Mouse (Mus musculus): ENCODE measurements around the gene Nod1. TPM values are rescaled to one million over a fixed set of nuclear protein-coding genes. Genes with fewer than 3 reads are reported as not detected.

The Nod1 gene
- polyA plus RNA-seq, 1 experiment from 2014 or later: 4.5 TPM

- H3K9ac ChIP-seq (ENCODE audit: low read depth, low read length): no peak overlapping the region
- WGBS: 93% methylated on average over 4 of the region's 4 CpGs
- H3K9me3 ChIP-seq (replicated peaks; ENCODE audit: low read length): no peaks in the 10 kb centered on the region
- no peak for DNase-seq (ENCODE audit: low spot score)
- TF ChIP-seq CTCF (IDR thresholded peaks at IDR 0.05; ENCODE audit: low read depth): no peak
- ATAC-seq (replicated peaks; ENCODE audit: low FRiP score, low read depth): no peak
- H3K4me3 ChIP-seq (replicated peaks; ENCODE audit: low read depth, low read length): no peak overlapping the region
- no peak overlapping the region for H3K27ac ChIP-seq
- no peaks in the 10 kb centered on the region for H3K4me1 ChIP-seq (replicated peaks; ENCODE audit: insufficient read depth, low read length)
- H3K27me3 ChIP-seq (ENCODE audit: insufficient read depth, low read length): no peaks in the 10 kb centered on the region
- no peak overlapping the region for H3K4me2 ChIP-seq (ENCODE audit: low read length)
- 0 out of 2 replicates have a peak, but pooled peaks cover 5% of the 10 kb centered on the region for H3K36me3 ChIP-seq (ENCODE audit: insufficient read depth, low read length)
Observed at GRCm38 (mm10) chr6:54931641-54932040, 40.8 kb downstream of the Nod1 start.

- H3K27ac ChIP-seq: no peak overlapping the region
Observed at GRCm38 (mm10) chr6:54927946-54928345, 44.5 kb downstream of the Nod1 start.

GRCm38 (mm10) chr6:54926899-54927298, 45.5 kb downstream of the Nod1 start:
- no peak overlapping the region for H3K4me3 ChIP-seq (replicated peaks; ENCODE audit: low read depth, low read length)
- no peak for DNase-seq (ENCODE audit: low spot score)
- ATAC-seq (replicated peaks; ENCODE audit: low FRiP score, low read depth): no peak
- H3K27ac ChIP-seq: no peak overlapping the region
- H3K4me1 ChIP-seq (replicated peaks; ENCODE audit: insufficient read depth, low read length): no peaks in the 10 kb centered on the region
- TF ChIP-seq CTCF (IDR thresholded peaks at IDR 0.05; ENCODE audit: low read depth): no peak
- H3K9me3 ChIP-seq (replicated peaks; ENCODE audit: low read length): no peaks in the 10 kb centered on the region
- no peaks in the 10 kb centered on the region for H3K27me3 ChIP-seq (ENCODE audit: insufficient read depth, low read length)
- H3K4me2 ChIP-seq (ENCODE audit: low read length): no peak overlapping the region
- no peak overlapping the region for H3K9ac ChIP-seq (ENCODE audit: low read depth, low read length)
- H3K36me3 ChIP-seq (ENCODE audit: insufficient read depth, low read length): 0 out of 2 replicates have a peak, but pooled peaks cover 5% of the 10 kb centered on the region
- WGBS: 77% methylated on average over 2 of the region's 2 CpGs

More at GRCm38 (mm10) chr6:54927946-54928345, 44.5 kb downstream of the Nod1 start:
- Histone ChIP-seq H3K27me3 (ENCODE audit: insufficient read depth, low read length) (no peaks in the 10 kb centered on the region), H3K9ac (ENCODE audit: low read depth, low read length) (no peak overlapping the region), H3K4me3 (replicated peaks; ENCODE audit: low read depth, low read length) (no peak overlapping the region), H3K4me1 (replicated peaks; ENCODE audit: insufficient read depth, low read length) (no peaks in the 10 kb centered on the region), H3K9me3 (replicated peaks; ENCODE audit: low read length) (no peaks in the 10 kb centered on the region), H3K36me3 (ENCODE audit: insufficient read depth, low read length) (0 out of 2 replicates have a peak, but pooled peaks cover 5% of the 10 kb centered on the region), H3K4me2 (ENCODE audit: low read length) (no peak overlapping the region)
- WGBS: 81% methylated on average over 6 of the region's 6 CpGs
- no peak for ATAC-seq (replicated peaks; ENCODE audit: low FRiP score, low read depth)
- TF ChIP-seq CTCF (IDR thresholded peaks at IDR 0.05; ENCODE audit: low read depth): no peak
- DNase-seq (ENCODE audit: low spot score): no peak

- no peak for TF ChIP-seq CTCF (IDR thresholded peaks at IDR 0.05; ENCODE audit: low read depth)
- H3K9ac ChIP-seq (ENCODE audit: low read depth, low read length): no peak overlapping the region
- no peak overlapping the region for H3K27ac ChIP-seq
- H3K27me3 ChIP-seq (ENCODE audit: insufficient read depth, low read length): no peaks in the 10 kb centered on the region
- WGBS: 49% methylated on average over 7 of the region's 7 CpGs
- no peak for ATAC-seq (replicated peaks; ENCODE audit: low FRiP score, low read depth)
- DNase-seq (ENCODE audit: low spot score): no peak
- H3K4me2 ChIP-seq (ENCODE audit: low read length): no peak overlapping the region
- no peak overlapping the region for H3K4me3 ChIP-seq (replicated peaks; ENCODE audit: low read depth, low read length)
- no peaks in the 10 kb centered on the region for H3K4me1 ChIP-seq (replicated peaks; ENCODE audit: insufficient read depth, low read length)
- H3K9me3 ChIP-seq (replicated peaks; ENCODE audit: low read length): no peaks in the 10 kb centered on the region
- 0 out of 2 replicates have a peak, but pooled peaks cover 5% of the 10 kb centered on the region for H3K36me3 ChIP-seq (ENCODE audit: insufficient read depth, low read length)
Observed at GRCm38 (mm10) chr6:54925736-54926440, 46.5 kb downstream of the Nod1 start.

- no peaks in the 10 kb centered on the region for H3K4me1 ChIP-seq (replicated peaks; ENCODE audit: insufficient read depth, low read length)
- no peak for TF ChIP-seq CTCF (IDR thresholded peaks at IDR 0.05; ENCODE audit: low read depth)
- H3K27me3 ChIP-seq (ENCODE audit: insufficient read depth, low read length): no peaks in the 10 kb centered on the region
- H3K4me3 ChIP-seq (replicated peaks; ENCODE audit: low read depth, low read length): no peak overlapping the region
- H3K9ac ChIP-seq (ENCODE audit: low read depth, low read length): no peak overlapping the region
- no peak overlapping the region for H3K27ac ChIP-seq
- 0 out of 2 replicates have a peak, but pooled peaks cover 5% of the 10 kb centered on the region for H3K36me3 ChIP-seq (ENCODE audit: insufficient read depth, low read length)
- no peak overlapping the region for H3K4me2 ChIP-seq (ENCODE audit: low read length)
- no peak for ATAC-seq (replicated peaks; ENCODE audit: low FRiP score, low read depth)
- WGBS: 94% methylated on average over 16 of the region's 16 CpGs
- no peak for DNase-seq (ENCODE audit: low spot score)
- H3K9me3 ChIP-seq (replicated peaks; ENCODE audit: low read length): no peaks in the 10 kb centered on the region
Observed at GRCm38 (mm10) chr6:54924538-54924937, 47.9 kb downstream of the Nod1 start.

GRCm38 (mm10) chr6:54918521-54918920, 53.9 kb downstream of the Nod1 start:
- DNase-seq (ENCODE audit: low spot score) (no peak), ATAC-seq (replicated peaks; ENCODE audit: low FRiP score, low read depth) (no peak)
- TF ChIP-seq CTCF (IDR thresholded peaks at IDR 0.05; ENCODE audit: low read depth): no peak
- no peak overlapping the region for H3K4me2 ChIP-seq (ENCODE audit: low read length)
- no peak overlapping the region for H3K27ac ChIP-seq
- H3K27me3 ChIP-seq (ENCODE audit: insufficient read depth, low read length): no peaks in the 10 kb centered on the region
- no peaks in the 10 kb centered on the region for H3K4me1 ChIP-seq (replicated peaks; ENCODE audit: insufficient read depth, low read length)
- H3K9me3 ChIP-seq (replicated peaks; ENCODE audit: low read length): no peaks in the 10 kb centered on the region
- 88% methylated on average over 5 of the region's 5 CpGs for WGBS
- H3K36me3 ChIP-seq (ENCODE audit: insufficient read depth, low read length): no peaks in the 10 kb centered on the region
- no peak overlapping the region for H3K9ac ChIP-seq (ENCODE audit: low read depth, low read length)
- no peak overlapping the region for H3K4me3 ChIP-seq (replicated peaks; ENCODE audit: low read depth, low read length)

All from kidney, postnatal 0 days (tissue).